Mouse (Mus musculus) stomach, postnatal 0 days (tissue): ENCODE measurements around the gene Shisal2b. TPM values are rescaled to one million over a fixed set of nuclear protein-coding genes. Genes with fewer than 3 reads are reported as not detected.
"Not testable (repeated sequence)": the region's sequence is repeated elsewhere in the genome, so short reads cannot be mapped to it uniquely, and the experiment has no call there.

ENCODE experiments used
- ATAC-seq: fragments of 200-750 bp; cut with Nextera tagmentation; 2 replicates; pipeline ENCODE4 v1.8.0; 2017; ENCODE audit not compliant: low FRiP score, low TSS enrichment
- DNase-seq: peaks from one replicate; pipeline ENCODE4 v3.0.0-alpha.2; 2016; ENCODE audit warnings: low spot score
- H3K27ac ChIP-seq: fragments of 300-500 bp; sonication (generic); replicated peaks from 2 replicates; pipeline ENCODE4 v1.5.1; 2014; ENCODE audit warnings: mild to moderate bottlenecking, control low read depth
- H3K27me3 ChIP-seq: fragments of 300-500 bp; sonication (generic); 2 replicates; pipeline ENCODE4 v1.6.1; 2014; ENCODE audit warnings: low read length; ENCODE audit not compliant: control insufficient read depth, insufficient read depth
- H3K36me3 ChIP-seq: fragments of 300-500 bp; sonication (generic); 2 replicates; pipeline ENCODE4 v1.6.1; 2014; ENCODE audit warnings: low read length, mixed read lengths; ENCODE audit not compliant: control insufficient read depth, insufficient read depth
- H3K4me1 ChIP-seq: fragments of 300-500 bp; sonication (generic); replicated peaks from 2 replicates; pipeline ENCODE4 v1.6.1; 2014; ENCODE audit warnings: antibody characterized with exemption; ENCODE audit not compliant: control insufficient read depth, insufficient read depth
- H3K4me2 ChIP-seq: fragments of 300-500 bp; sonication (generic); replicated peaks from 2 replicates; pipeline ENCODE4 v1.6.1; 2014; ENCODE audit warnings: low read depth, mild to moderate bottlenecking, control low read depth, moderate library complexity
- H3K4me3 ChIP-seq: fragments of 300-500 bp; sonication (generic); 2 replicates; pipeline ENCODE4 v1.5.1; 2014; ENCODE audit warnings: low read depth, low read length, control low read depth
- H3K9ac ChIP-seq: fragments of 300-500 bp; sonication (generic); 2 replicates; pipeline ENCODE4 v1.6.1; 2014; ENCODE audit warnings: mild to moderate bottlenecking, low read length, control low read depth, mixed read lengths
- H3K9me3 ChIP-seq: fragments of 300-500 bp; sonication (generic); 2 replicates; pipeline ENCODE4 v1.6.1; 2016; ENCODE audit warnings: low read length; ENCODE audit not compliant: control insufficient read depth
- CTCF ChIP-seq: IDR thresholded peaks from 2 replicates; pipeline ENCODE4 v1.5.1; 2016; ENCODE audit warnings: antibody characterized with exemption, low read depth, mild to moderate bottlenecking, moderate library complexity
- EP300 ChIP-seq: optimal IDR thresholded peaks from 2 replicates; pipeline ENCODE3; 2016; ENCODE audit warnings: antibody characterized with exemption
- WGBS: fragments of 180-500 bp; shearing (Covaris S2); extraction: QIAGEN DNeasy Blood & Tissue Kit; methylation state at CpG from one replicate; pipeline ENCODE4 v1.1.7; 2014; 5-methylcytosine and 5-hydroxymethylcytosine counted together
- polyA plus RNA-seq: library from polyadenylated mRNA; unstranded; fragments of >200 nt; fragmentation: Nextera tagmentation; extraction: Ambion mirVana; gene quantifications from 2 replicates; pipeline ENCODE4 v1.2.1, GENCODE M21; 2015

Gene Shisal2b
- not detected in 2 replicates for polyA plus RNA-seq

- no peaks in the 10 kb centered on the region for H3K36me3 ChIP-seq
- 4% methylated on average over 38 of the region's 38 CpGs for WGBS
- DNase-seq = peak; percentile 56
- peak; percentile 82 for ATAC-seq
- H3K4me1 ChIP-seq = no peaks in the 10 kb centered on the region
- TF ChIP-seq EP300 = no peak
- TF ChIP-seq CTCF = no peak
- H3K4me2 ChIP-seq = peak within 1 kb of the TSS; percentile 86
- H3K9me3 ChIP-seq = no peaks in the 10 kb centered on the region
- H3K27ac ChIP-seq = no peak within 1 kb of the TSS
- no peaks in the 10 kb centered on the region for H3K27me3 ChIP-seq
- peak within 1 kb of the TSS; percentile 55 for H3K9ac ChIP-seq
- peak within 1 kb of the TSS; percentile 51 for H3K4me3 ChIP-seq
Observed at GRCm38 (mm10) chr13:104863127-104863979, at the start of gene Shisal2b. Gene Shisal2b, minus strand, starts transcription at chr13:104863893.

DNA sequence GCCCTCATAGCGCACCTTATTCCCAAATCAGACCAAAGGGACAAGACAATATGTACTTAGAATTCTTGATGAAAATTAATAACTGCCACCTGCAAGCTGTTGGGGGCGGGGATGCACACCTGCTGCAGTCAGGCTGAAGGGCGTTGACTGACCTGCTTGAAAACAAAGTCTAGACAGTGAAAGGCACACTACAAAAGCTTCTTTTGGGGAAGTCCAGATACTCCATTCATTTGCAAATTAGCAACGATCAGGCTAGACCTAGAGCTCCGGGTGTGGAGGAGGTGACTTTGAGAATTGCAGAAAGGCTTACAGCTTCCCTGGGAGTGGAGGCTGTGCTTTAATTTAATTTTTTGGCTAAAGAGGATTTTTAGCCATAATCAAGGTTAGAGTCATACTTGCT is 47.9 kb upstream of the Shisal2b start:
- DNase-seq, H3K9me3 ChIP-seq, ATAC-seq, H3K27ac ChIP-seq, H3K27me3 ChIP-seq, H3K4me1 ChIP-seq, H3K9ac ChIP-seq, H3K36me3 ChIP-seq, H3K4me3 ChIP-seq, H3K4me2 ChIP-seq: not testable (repeated sequence)
- 75% methylated on average over 5 of the region's 5 CpGs for WGBS

GRCm38 (mm10) chr13:104911006-104911405 is 47.3 kb upstream of the Shisal2b start:
- not testable (repeated sequence) for H3K27ac ChIP-seq, H3K4me3 ChIP-seq, H3K4me1 ChIP-seq, ATAC-seq, DNase-seq, H3K9me3 ChIP-seq, H3K4me2 ChIP-seq, H3K9ac ChIP-seq, H3K27me3 ChIP-seq, H3K36me3 ChIP-seq
- 96% methylated on average over 1 of the region's 1 CpGs for WGBS

- 58% methylated on average over 7 of the region's 7 CpGs for WGBS
Observed at GRCm38 (mm10) chr13:104908691-104909090, 45.0 kb upstream of the Shisal2b start.

DNA sequence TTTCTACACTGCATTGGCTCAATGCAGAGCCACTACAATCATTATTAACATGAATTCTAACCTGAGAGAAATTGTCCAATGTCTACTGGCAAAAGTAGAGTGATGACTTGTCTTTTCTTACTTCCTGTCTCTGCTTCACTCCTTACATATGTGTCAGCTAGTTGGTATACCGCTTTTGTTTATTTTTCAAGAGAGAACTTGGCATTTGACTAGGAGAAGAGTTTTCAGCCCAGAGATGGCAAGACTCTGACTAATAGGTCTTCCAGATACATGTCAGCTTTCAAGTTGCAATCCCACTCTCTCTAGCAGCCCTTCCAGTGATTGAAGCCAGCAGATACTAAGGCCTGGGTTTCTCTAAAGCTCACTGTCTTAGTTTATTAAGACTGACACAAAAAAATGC is 31.1 kb upstream of the Shisal2b start:
- no peak overlapping the region for H3K27ac ChIP-seq
- H3K27me3 ChIP-seq = no peaks in the 10 kb centered on the region
- no peaks in the 10 kb centered on the region for H3K4me1 ChIP-seq
- H3K36me3 ChIP-seq = no peaks in the 10 kb centered on the region
- H3K4me2 ChIP-seq = no peak overlapping the region
- no peaks in the 10 kb centered on the region for H3K9me3 ChIP-seq
- TF ChIP-seq EP300 (no peak), CTCF (no peak)
- ATAC-seq = no peak
- WGBS = 59% methylated on average over 1 of the region's 1 CpGs
- H3K9ac ChIP-seq = no peak overlapping the region
- DNase-seq = no peak
- no peak overlapping the region for H3K4me3 ChIP-seq

More at GRCm38 (mm10) chr13:104908691-104909090, 45.0 kb upstream of the Shisal2b start:
- Histone ChIP-seq H3K9me3 (no peaks in the 10 kb centered on the region), H3K27ac (no peak overlapping the region), H3K9ac (no peak overlapping the region), H3K4me3 (no peak overlapping the region), H3K36me3 (no peaks in the 10 kb centered on the region), H3K4me1 (no peaks in the 10 kb centered on the region), H3K4me2 (no peak overlapping the region), H3K27me3 (no peaks in the 10 kb centered on the region)
- TF ChIP-seq CTCF (no peak), EP300 (no peak)
- DNase-seq (no peak), ATAC-seq (no peak)

- Histone ChIP-seq H3K9me3 (no peaks in the 10 kb centered on the region), H3K36me3 (no peaks in the 10 kb centered on the region), H3K27ac (no peak overlapping the region), H3K27me3 (no peaks in the 10 kb centered on the region), H3K4me3 (no peak overlapping the region), H3K4me2 (no peak overlapping the region), H3K9ac (no peak overlapping the region), H3K4me1 (no peaks in the 10 kb centered on the region)
- 64% methylated on average over 4 of the region's 4 CpGs for WGBS
- no peak for ATAC-seq
- DNase-seq = no peak
- TF ChIP-seq EP300 (no peak), CTCF (no peak)
Observed at GRCm38 (mm10) chr13:104892337-104892736, 28.6 kb upstream of the Shisal2b start.
